Mouse (Mus musculus): ENCODE measurements around the gene Ap2m1.
"Not testable (repeated sequence)": the region's sequence is repeated elsewhere in the genome, so short reads cannot be mapped to it uniquely, and the experiment has no call there.

Gene Ap2m1

GRCm38 (mm10) chr16:20535296-20536080 is at the start of gene Ap2m1:
Gene Ap2m1 (plus strand): TSS chr16:20535478.
- DNase-seq = peak; percentile 98

GRCm38 (mm10) chr16:20486048-20486447 is 49.2 kb upstream of the Ap2m1 start:
- peak; percentile 72 for DNase-seq

- DNase-seq = no peak
Observed at GRCm38 (mm10) chr16:20488151-20488550, 47.1 kb upstream of the Ap2m1 start.

GRCm38 (mm10) chr16:20488751-20489150 is 46.5 kb upstream of the Ap2m1 start:
- DNase-seq = not testable (repeated sequence)

- no peak for DNase-seq
Observed at GRCm38 (mm10) chr16:20489233-20489632, 46.0 kb upstream of the Ap2m1 start.

GRCm38 (mm10) chr16:20490581-20490980 is 44.7 kb upstream of the Ap2m1 start:
- DNase-seq = no peak

GRCm38 (mm10) chr16:20491301-20491700 is 44.0 kb upstream of the Ap2m1 start:
- no peak for DNase-seq

GRCm38 (mm10) chr16:20493452-20493851 is 41.8 kb upstream of the Ap2m1 start:
- no peak for DNase-seq

- DNase-seq = peak; percentile 59
Observed at GRCm38 (mm10) chr16:20496671-20497600, 38.3 kb upstream of the Ap2m1 start.

GRCm38 (mm10) chr16:20497980-20498676 is 37.1 kb upstream of the Ap2m1 start:
- DNase-seq = peak; percentile 39

GRCm38 (mm10) chr16:20498677-20499475 is 36.4 kb upstream of the Ap2m1 start, which contains the start of gene Eif2b5:
Gene Eif2b5 (plus strand): TSS chr16:20498817.
- DNase-seq = peak; percentile 97

GRCm38 (mm10) chr16:20506000-20506399 is 29.3 kb upstream of the Ap2m1 start:
- no peak for DNase-seq

GRCm38 (mm10) chr16:20509349-20509748 is 25.9 kb upstream of the Ap2m1 start:
- DNase-seq = peak; percentile 66

- DNase-seq = no peak
Observed at GRCm38 (mm10) chr16:20511277-20511847, 23.9 kb upstream of the Ap2m1 start.

- DNase-seq = no peak
Observed at GRCm38 (mm10) chr16:20516032-20516431, 19.2 kb upstream of the Ap2m1 start.

GRCm38 (mm10) chr16:20516726-20517201 is 18.5 kb upstream of the Ap2m1 start, which contains the start of gene Dvl3:
Gene Dvl3 (plus strand): TSS chr16:20516982.
- peak; percentile 92 for DNase-seq

- no peak for DNase-seq
Observed at GRCm38 (mm10) chr16:20517216-20517615, 18.1 kb upstream of the Ap2m1 start.

GRCm38 (mm10) chr16:20517701-20518374 is 17.4 kb upstream of the Ap2m1 start:
- peak; percentile 44 for DNase-seq

- DNase-seq = no peak
Observed at GRCm38 (mm10) chr16:20523886-20524285, 11.4 kb upstream of the Ap2m1 start.

- DNase-seq = no peak
Observed at GRCm38 (mm10) chr16:20528779-20529178, 6.5 kb upstream of the Ap2m1 start.

- DNase-seq = no peak
Observed at GRCm38 (mm10) chr16:20529375-20529774, 5.9 kb upstream of the Ap2m1 start.
